In genomic region chr3:55111935-55112709, GRCm38 (mm10) we compare ENCODE assay signal across 8 mouse cellular contexts. TPM values are rescaled to one million over a fixed set of nuclear protein-coding genes. Genes with fewer than 3 reads are reported as not detected.
A peak's percentile ranks its signal among the peaks of the same experiment; 100 is the strongest.
DNase-seq lines count a peak whose midpoint lies in the region; ATAC-seq and TF ChIP-seq lines count a peak whose summit lies in the region.

TSS of gene Spg20 (plus strand) at chr3:55112108.

- H3K4me1 ChIP-seq in embryonic facial prominence, embryonic 14.5 days (ENCODE audit: control insufficient read depth, insufficient read depth, low read length): peaks cover 14% of the 10 kb centered on the region
- H3K4me1 ChIP-seq in limb, embryonic 14.5 days (ENCODE audit: control insufficient read depth, insufficient read depth, low read length): peaks cover 16% of the 10 kb centered on the region
- 0 out of 2 replicates have a peak, but pooled peaks cover 2% of the 10 kb centered on the region for H3K4me1 ChIP-seq in midbrain, postnatal 0 days (ENCODE audit: insufficient read depth, low read length)

- no peaks in the 10 kb centered on the region for H3K9me3 ChIP-seq in embryonic facial prominence, embryonic 14.5 days (ENCODE audit: control insufficient read depth, low read length)
- H3K9me3 ChIP-seq in limb, embryonic 14.5 days (ENCODE audit: control insufficient read depth, low read length): no peaks in the 10 kb centered on the region
- no peaks in the 10 kb centered on the region for H3K9me3 ChIP-seq in midbrain, postnatal 0 days (ENCODE audit: low read length)

- peak; percentile 99 for TF ChIP-seq POLR2A in limb, embryonic 14.5 days (IDR thresholded peaks at IDR 0.05; ENCODE audit: borderline replicate concordance, extremely low read depth, insufficient read depth, insufficient read length)

- TF ChIP-seq CTCF in midbrain, postnatal 0 days (IDR thresholded peaks at IDR 0.05): peak; percentile 99

- peak; percentile 93 for DNase-seq in 3T3-L1 (ENCODE audit: low read depth, low spot score)
- peak; percentile 93 to 97 for DNase-seq in adrenal gland, postnatal 4 days (ENCODE audit: low spot score in 2 of 2)
- peak; percentile 89 for DNase-seq in embryonic facial prominence, embryonic 14.5 days (ENCODE audit: low spot score)
- peak; percentile 95 for DNase-seq in heart, adult 8-10 months (ENCODE audit: low spot score)
- DNase-seq in kidney, adult 9 months: peak; percentile 97
- DNase-seq in limb, embryonic 14.5 days (ENCODE audit: low spot score): peak; percentile 87
- peak; percentile 89 for DNase-seq in midbrain, postnatal 0 days (ENCODE audit: low spot score)
- DNase-seq in spleen, postnatal 14 days (ENCODE audit: low spot score in 2 of 2): peak; percentile 83 to 91

- H3K9ac ChIP-seq in embryonic facial prominence, embryonic 14.5 days (ENCODE audit: low read depth, low read length): peak within 1 kb of the TSS; percentile 95
- peak within 1 kb of the TSS; percentile 99 for H3K9ac ChIP-seq in limb, embryonic 14.5 days (ENCODE audit: low read depth, low read length, severe bottlenecking)
- H3K9ac ChIP-seq in midbrain, postnatal 0 days (replicated peaks; ENCODE audit: low read length, poor library complexity, severe bottlenecking): peak within 1 kb of the TSS; percentile 92

- H3K4me2 ChIP-seq in embryonic facial prominence, embryonic 14.5 days (ENCODE audit: low read depth, low read length): peak within 1 kb of the TSS; percentile 61
- peak within 1 kb of the TSS; percentile 38 for H3K4me2 ChIP-seq in limb, embryonic 14.5 days (replicated peaks; ENCODE audit: low read depth, low read length, severe bottlenecking)
- peak within 1 kb of the TSS; percentile 86 for H3K4me2 ChIP-seq in midbrain, postnatal 0 days (ENCODE audit: low read depth, low read length, poor library complexity, severe bottlenecking)

- peak within 1 kb of the TSS; percentile 79 for H3K4me3 ChIP-seq in embryonic facial prominence, embryonic 14.5 days (ENCODE audit: low read depth, low read length)
- H3K4me3 ChIP-seq in limb, embryonic 14.5 days (replicated peaks; ENCODE audit: low read length): peak within 1 kb of the TSS; percentile 76
- H3K4me3 ChIP-seq in midbrain, postnatal 0 days (ENCODE audit: low read depth, low read length): peak within 1 kb of the TSS; percentile 85

- WGBS in embryonic facial prominence, embryonic 14.5 days: 0% methylated on average over 29 of the region's 58 CpGs
- 2% methylated on average over 55 of the region's 58 CpGs for WGBS in limb, embryonic 14.5 days
- under 1% methylated on average over 57 of the region's 58 CpGs for WGBS in midbrain, postnatal 0 days

- ATAC-seq in embryonic facial prominence, embryonic 14.5 days (ENCODE audit: low read depth): peak; percentile 96
- peak; percentile 91 for ATAC-seq in limb, embryonic 14.5 days (ENCODE audit: low FRiP score, low read depth)
- peak; percentile 95 for ATAC-seq in midbrain, postnatal 0 days (ENCODE audit: low FRiP score)

- peak within 1 kb of the TSS; percentile 94 for H3K27ac ChIP-seq in embryonic facial prominence, embryonic 14.5 days (replicated peaks; ENCODE audit: low read depth, low read length)
- peak within 1 kb of the TSS; percentile 97 for H3K27ac ChIP-seq in limb, embryonic 14.5 days (replicated peaks; ENCODE audit: low read depth, low read length)
- H3K27ac ChIP-seq in midbrain, postnatal 0 days (ENCODE audit: low read depth, low read length): peak within 1 kb of the TSS; percentile 80

- peaks cover 5% of the 10 kb centered on the region for H3K36me3 ChIP-seq in embryonic facial prominence, embryonic 14.5 days (ENCODE audit: control insufficient read depth, insufficient read depth, low read length)
- H3K36me3 ChIP-seq in limb, embryonic 14.5 days (ENCODE audit: control insufficient read depth, insufficient read depth, low read length): peaks cover 2% of the 10 kb centered on the region
- H3K36me3 ChIP-seq in midbrain, postnatal 0 days (ENCODE audit: insufficient read depth, low read length): peaks cover 5% of the 10 kb centered on the region; the same call in 1 of the 2 replicates

- H3K27me3 ChIP-seq in embryonic facial prominence, embryonic 14.5 days (replicated peaks; ENCODE audit: control insufficient read depth, insufficient read depth, low read length): no peaks in the 10 kb centered on the region
- H3K27me3 ChIP-seq in limb, embryonic 14.5 days (ENCODE audit: control insufficient read depth, insufficient read depth, low read length): no peaks in the 10 kb centered on the region
- H3K27me3 ChIP-seq in midbrain, postnatal 0 days (ENCODE audit: insufficient read depth, low read length): no peaks in the 10 kb centered on the region

RNA-seq across cellular contexts. Expression of gene Spg20, which starts in this region (rescaled TPM):
- total RNA-seq in adrenal gland, postnatal 4 days (2021): 10 to 100 TPM; 55.2 to 55.3 TPM
- 67.3 and 78.3 TPM in 2 replicates for polyA plus RNA-seq in embryonic facial prominence, embryonic 14.5 days (2014; fragmentation: Nextera tagmentation; extraction: Ambion mirVana)
- 10 to 100 TPM; 36.9 to 46.0 (median 43.0) TPM for total RNA-seq in heart, adult 8-10 months (2022)
- polyA plus RNA-seq in limb, embryonic 14.5 days (2012; rRNA removed): 52.3 and 53.2 TPM in 2 replicates
- 80.0 and 81.1 TPM in 2 replicates for polyA plus RNA-seq in limb, embryonic 14.5 days (2014; fragmentation: Nextera tagmentation; extraction: Ambion mirVana)
- total RNA-seq in midbrain, postnatal 0 days (2014; rRNA removed): 13.4 and 15.5 TPM in 2 replicates
- polyA plus RNA-seq in midbrain, postnatal 0 days (2015; fragmentation: Nextera tagmentation; extraction: Ambion mirVana): 8.3 and 9.3 TPM in 2 replicates

Comparison
In these comparisons a context has a peak if more than half of its experiments do, and no peak if none do; other contexts are left out.
1. Peak in every context shown above with its lines: DNase-seq, ATAC-seq, H3K4me3 ChIP-seq and H3K27ac ChIP-seq.